Mouse (Mus musculus): Measurements from ENCODE around the gene Cldn10. TPM values are rescaled to one million over a fixed set of nuclear protein-coding genes. Genes with fewer than 3 reads are reported as not detected.
"Not testable (repeated sequence)": the region's sequence is repeated elsewhere in the genome, so short reads cannot be mapped to it uniquely, and the experiment has no call there.

Gene Cldn10
- polyA plus RNA-seq (2015; fragmentation: Nextera tagmentation; extraction: Ambion mirVana): 9.3 and 11.5 TPM in 2 replicates

DNA sequence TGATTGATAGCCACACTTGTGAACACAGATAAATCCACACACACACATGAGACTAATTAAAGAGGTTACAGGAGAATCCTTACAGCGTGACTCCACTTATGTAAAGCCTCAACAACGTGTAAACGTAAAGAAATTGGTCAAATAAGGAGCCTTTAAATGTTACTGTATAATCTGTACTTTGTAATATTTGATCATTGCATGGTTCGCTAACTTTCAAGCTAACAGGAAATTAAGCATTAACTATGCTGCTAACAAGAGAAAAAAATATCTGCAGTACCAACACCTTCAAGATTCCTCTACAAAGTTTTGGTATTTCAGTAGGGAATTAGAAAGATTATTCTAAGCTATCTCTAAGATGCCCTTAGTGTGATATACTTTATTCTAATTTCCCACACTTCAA, at the start of gene Cldn10:
Cldn10 (plus strand) TSS at position 288 of the 400 bp plus-strand sequence.
- 61% methylated on average over 4 of the region's 4 CpGs for WGBS
- ATAC-seq (ENCODE audit: insufficient number of reproducible peaks, low FRiP score, low TSS enrichment, low read depth): no peak

DNA sequence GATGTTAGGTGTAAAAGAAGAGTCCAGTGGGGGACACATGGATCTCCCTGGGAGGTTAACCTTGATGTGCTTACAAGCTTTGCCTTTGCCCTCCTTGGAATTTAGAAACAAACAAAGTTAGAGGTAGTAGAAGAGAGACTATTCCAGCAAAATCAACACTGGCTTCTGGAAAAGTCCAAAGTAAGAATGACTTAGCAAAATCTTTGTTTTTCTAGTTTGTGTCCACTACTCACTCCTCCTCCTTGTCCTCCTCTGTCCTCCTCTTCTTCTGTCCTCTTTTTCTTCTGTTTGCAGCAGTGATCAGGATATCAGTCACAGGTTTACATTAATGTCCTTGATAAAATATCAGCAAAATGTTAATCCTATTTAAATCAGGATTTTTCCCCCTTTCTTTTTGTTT, 45.9 kb upstream of the Cldn10 start:
- Histone ChIP-seq H3K4me2 (replicated peaks) (no peak overlapping the region), H3K27me3 (no peaks in the 10 kb centered on the region), H3K27ac (replicated peaks) (no peak overlapping the region), H3K9ac (no peak overlapping the region), H3K4me3 (replicated peaks) (no peak overlapping the region), H3K36me3 (no peaks in the 10 kb centered on the region), H3K9me3 (replicated peaks) (no peaks in the 10 kb centered on the region), H3K4me1 (no peaks in the 10 kb centered on the region)
- ATAC-seq (ENCODE audit: insufficient number of reproducible peaks, low FRiP score, low TSS enrichment, low read depth): no peak

More for the DNA sequence above, at the start of gene Cldn10:
- peaks cover 3% of the 10 kb centered on the region; the same call in 1 of the 2 replicates for H3K4me1 ChIP-seq
- no peaks in the 10 kb centered on the region for H3K27me3 ChIP-seq
- no peak within 1 kb of the TSS for H3K4me2 ChIP-seq (replicated peaks)
- H3K9ac ChIP-seq: no peak within 1 kb of the TSS
- H3K4me3 ChIP-seq (replicated peaks): no peak within 1 kb of the TSS
- no peak within 1 kb of the TSS for H3K27ac ChIP-seq (replicated peaks)
- H3K36me3 ChIP-seq: no peaks in the 10 kb centered on the region
- no peaks in the 10 kb centered on the region for H3K9me3 ChIP-seq (replicated peaks)

DNA sequence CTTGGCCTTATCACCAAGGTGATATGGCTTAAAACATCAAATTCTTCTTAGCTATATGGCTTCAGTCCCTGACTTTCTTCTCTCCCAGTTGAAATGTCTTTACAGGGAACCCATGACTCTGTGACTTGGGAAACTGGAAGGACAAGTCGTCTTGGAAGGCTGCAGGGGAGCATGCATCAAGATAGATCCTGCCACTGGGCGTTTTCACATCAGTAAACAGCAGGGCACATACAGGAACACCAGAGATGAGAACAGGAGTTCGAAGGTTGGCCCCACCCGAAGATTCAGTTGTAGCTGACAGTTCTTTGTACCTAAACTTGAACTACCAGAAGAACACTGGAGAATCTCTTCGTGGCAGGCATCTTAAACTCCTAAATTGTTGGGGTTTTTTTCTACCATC, 44.8 kb upstream of the Cldn10 start:
- Histone ChIP-seq H3K27ac (replicated peaks) (no peak overlapping the region), H3K27me3 (no peaks in the 10 kb centered on the region), H3K4me3 (replicated peaks) (no peak overlapping the region), H3K9ac (no peak overlapping the region), H3K36me3 (no peaks in the 10 kb centered on the region), H3K4me1 (no peaks in the 10 kb centered on the region), H3K4me2 (replicated peaks) (no peak overlapping the region), H3K9me3 (replicated peaks) (no peaks in the 10 kb centered on the region)
- ATAC-seq (ENCODE audit: insufficient number of reproducible peaks, low FRiP score, low TSS enrichment, low read depth): no peak
- 60% methylated on average over 5 of the region's 5 CpGs for WGBS

DNA sequence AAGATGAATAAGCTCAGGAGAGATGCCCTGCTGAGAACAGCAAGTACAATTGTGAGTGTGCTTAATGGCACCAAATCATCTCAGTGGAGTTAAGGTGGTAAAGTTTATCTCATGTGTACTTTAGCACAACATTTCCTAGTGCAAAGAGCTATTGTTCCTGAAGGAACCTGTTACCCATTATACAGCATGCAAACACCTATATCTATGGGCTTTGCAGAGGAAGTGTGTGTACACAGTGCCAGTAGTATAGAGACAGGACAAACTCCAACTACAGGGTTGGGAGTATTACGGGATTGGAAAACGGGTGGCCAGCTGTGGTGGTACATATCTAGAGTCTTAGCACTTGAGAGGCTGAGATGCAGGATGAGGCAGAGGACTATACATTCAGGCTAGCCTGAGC, 38.6 kb upstream of the Cldn10 start:
- 94% methylated on average over 2 of the region's 2 CpGs for WGBS
- Histone ChIP-seq H3K27me3 (no peaks in the 10 kb centered on the region), H3K4me1 (no peaks in the 10 kb centered on the region), H3K4me2 (replicated peaks) (no peak overlapping the region), H3K9me3 (replicated peaks) (no peaks in the 10 kb centered on the region), H3K4me3 (replicated peaks) (no peak overlapping the region), H3K9ac (no peak overlapping the region), H3K36me3 (no peaks in the 10 kb centered on the region), H3K27ac (replicated peaks) (no peak overlapping the region)
- ATAC-seq (ENCODE audit: insufficient number of reproducible peaks, low FRiP score, low TSS enrichment, low read depth): no peak

DNA sequence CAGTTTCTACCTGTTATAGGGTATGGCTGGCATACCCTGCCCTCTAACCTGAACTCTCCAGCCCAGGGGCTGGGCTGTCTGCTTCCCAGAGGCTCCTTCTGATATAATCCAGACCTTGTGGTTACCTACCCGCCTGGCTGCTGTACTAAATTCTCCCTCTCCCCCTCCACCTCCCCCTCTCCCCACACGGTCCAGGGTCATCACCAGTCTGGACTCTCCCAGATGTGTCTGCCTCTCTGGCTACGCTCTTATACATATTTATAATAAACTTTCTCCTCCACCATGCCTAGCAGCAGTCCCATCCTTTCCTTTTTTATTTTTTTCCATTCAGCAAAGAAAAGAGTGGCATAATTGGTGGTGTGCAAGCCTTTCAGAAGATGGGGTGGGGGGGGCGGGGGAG, 38.0 kb upstream of the Cldn10 start:
- Histone ChIP-seq H3K4me3 (replicated peaks) (no peak overlapping the region), H3K27me3 (no peaks in the 10 kb centered on the region), H3K27ac (replicated peaks) (no peak overlapping the region), H3K4me1 (no peaks in the 10 kb centered on the region), H3K4me2 (replicated peaks) (no peak overlapping the region), H3K9me3 (replicated peaks) (no peaks in the 10 kb centered on the region), H3K9ac (no peak overlapping the region), H3K36me3 (no peaks in the 10 kb centered on the region)
- no peak for ATAC-seq (ENCODE audit: insufficient number of reproducible peaks, low FRiP score, low TSS enrichment, low read depth)
- 51% methylated on average over 4 of the region's 4 CpGs for WGBS

DNA sequence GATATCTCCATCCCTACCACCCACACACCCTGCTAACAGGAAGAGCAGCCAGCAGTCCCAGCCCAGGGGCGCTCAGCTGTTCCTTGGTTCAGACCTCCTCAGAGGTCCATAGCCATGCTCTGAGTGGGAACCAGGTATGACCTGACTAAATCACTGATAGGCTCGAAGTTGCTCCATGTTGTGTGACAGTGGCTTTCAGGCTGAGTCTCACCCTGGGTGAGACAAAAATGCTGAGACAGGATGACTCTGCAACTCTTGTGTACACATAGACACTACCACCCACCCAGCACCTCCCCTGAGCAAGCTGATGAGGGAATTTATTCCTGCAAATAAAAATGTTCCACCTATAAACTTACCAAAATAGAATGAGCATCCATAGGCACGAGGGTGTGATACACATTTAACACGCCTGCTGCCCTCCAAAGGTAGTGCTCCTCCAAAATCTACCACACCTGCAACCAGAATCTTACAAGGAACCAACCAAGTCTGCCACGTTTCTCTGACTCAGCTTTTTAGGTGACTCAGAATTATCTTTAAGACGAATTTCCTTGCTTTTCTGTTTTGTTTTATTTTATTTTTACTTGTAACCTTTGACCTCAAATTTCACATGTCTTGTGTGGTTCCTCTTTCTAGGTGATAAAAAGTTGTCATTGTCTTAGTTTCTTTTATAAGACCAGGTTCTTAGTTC, 37.1 kb upstream of the Cldn10 start:
- Histone ChIP-seq H3K9ac (no peak overlapping the region), H3K4me1 (no peaks in the 10 kb centered on the region), H3K36me3 (no peaks in the 10 kb centered on the region), H3K4me3 (replicated peaks) (no peak overlapping the region), H3K9me3 (replicated peaks) (no peaks in the 10 kb centered on the region), H3K27me3 (no peaks in the 10 kb centered on the region), H3K4me2 (replicated peaks) (no peak overlapping the region), H3K27ac (replicated peaks) (no peak overlapping the region)
- ATAC-seq (ENCODE audit: insufficient number of reproducible peaks, low FRiP score, low TSS enrichment, low read depth): no peak
- WGBS: 82% methylated on average over 6 of the region's 6 CpGs

DNA sequence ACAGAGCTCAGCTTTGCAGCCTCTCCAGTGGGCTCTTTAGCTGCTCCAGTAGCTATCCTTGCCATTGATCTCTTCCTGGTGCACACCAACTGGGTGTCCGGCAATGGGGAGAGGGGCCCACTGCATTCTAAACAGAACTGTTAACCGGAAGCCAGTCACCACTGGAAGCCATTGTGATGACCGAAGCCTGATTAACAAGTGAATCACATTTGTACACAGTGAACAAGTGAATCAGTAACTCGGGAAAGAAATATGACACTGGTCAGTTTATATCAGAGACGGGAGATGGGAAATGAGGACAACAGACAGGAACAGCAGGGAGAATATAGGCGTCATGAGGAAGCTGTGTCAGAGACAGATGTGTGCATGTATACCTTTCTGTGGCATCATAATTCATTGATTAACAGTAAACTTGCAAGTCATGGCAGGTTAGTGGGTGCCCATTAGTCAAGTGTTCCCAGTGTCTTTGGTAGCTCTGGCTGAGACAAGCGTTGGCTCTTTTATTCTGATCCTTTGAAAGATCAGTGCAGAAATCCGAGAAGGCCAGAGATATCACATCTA, 36.4 kb upstream of the Cldn10 start:
- no peak for ATAC-seq (ENCODE audit: insufficient number of reproducible peaks, low FRiP score, low TSS enrichment, low read depth)
- Histone ChIP-seq H3K36me3 (no peaks in the 10 kb centered on the region), H3K9ac (no peak overlapping the region), H3K4me2 (replicated peaks) (no peak overlapping the region), H3K9me3 (replicated peaks) (no peaks in the 10 kb centered on the region), H3K27me3 (no peaks in the 10 kb centered on the region), H3K4me1 (no peaks in the 10 kb centered on the region), H3K27ac (replicated peaks) (no peak overlapping the region), H3K4me3 (replicated peaks) (no peak overlapping the region)
- 78% methylated on average over 8 of the region's 8 CpGs for whole genome bisulfite sequencing

DNA sequence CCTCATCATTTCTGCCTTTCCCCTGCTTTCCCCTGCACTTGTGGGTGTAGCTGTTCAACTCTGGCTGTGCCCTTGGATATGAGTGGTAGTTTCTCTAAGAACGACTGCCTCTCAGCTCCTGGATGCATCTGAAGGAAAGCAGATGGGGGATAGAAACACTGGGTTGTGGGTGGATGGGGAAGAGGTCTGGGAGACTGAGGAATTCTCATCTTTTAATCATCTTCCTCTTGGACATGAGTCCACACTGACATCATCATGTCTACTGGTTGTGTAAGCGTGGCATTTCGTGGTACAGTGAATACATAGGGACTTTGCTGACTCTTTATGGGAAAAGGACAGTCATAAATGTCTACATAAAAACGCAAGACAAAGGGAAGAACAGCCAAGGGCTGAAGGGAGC, 31.7 kb upstream of the Cldn10 start:
- H3K36me3 ChIP-seq: no peaks in the 10 kb centered on the region
- no peak overlapping the region for H3K4me2 ChIP-seq (replicated peaks)
- no peak for ATAC-seq (ENCODE audit: insufficient number of reproducible peaks, low FRiP score, low TSS enrichment, low read depth)
- no peak overlapping the region for H3K27ac ChIP-seq (replicated peaks)
- H3K9me3 ChIP-seq (replicated peaks): no peaks in the 10 kb centered on the region
- no peaks in the 10 kb centered on the region for H3K4me1 ChIP-seq
- WGBS: 84% methylated on average over 4 of the region's 4 CpGs
- no peak overlapping the region for H3K9ac ChIP-seq
- no peak overlapping the region for H3K4me3 ChIP-seq (replicated peaks)
- no peaks in the 10 kb centered on the region for H3K27me3 ChIP-seq

DNA sequence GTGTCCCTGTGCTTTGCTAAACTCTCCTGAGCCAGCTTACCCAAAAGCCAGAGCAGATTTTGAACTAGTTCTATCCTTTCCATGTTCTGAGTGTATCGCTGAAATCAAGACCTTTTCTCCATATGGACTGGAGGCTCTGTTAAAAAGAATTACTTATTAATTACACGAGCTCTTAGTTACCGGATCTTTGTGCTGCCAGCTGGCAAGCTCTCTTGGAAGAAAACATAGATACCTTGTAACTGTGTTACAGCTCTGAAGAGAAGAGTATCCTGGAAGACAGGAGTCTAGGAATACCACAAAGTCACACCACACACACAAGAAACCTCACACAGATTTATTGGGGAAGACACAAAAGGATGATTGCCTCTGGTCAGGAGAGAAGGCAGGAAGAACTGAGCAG, 31.1 kb upstream of the Cldn10 start:
- H3K27me3 ChIP-seq: no peaks in the 10 kb centered on the region
- no peak overlapping the region for H3K4me2 ChIP-seq (replicated peaks)
- no peak overlapping the region for H3K4me3 ChIP-seq (replicated peaks)
- no peak for ATAC-seq (ENCODE audit: insufficient number of reproducible peaks, low FRiP score, low TSS enrichment, low read depth)
- no peak overlapping the region for H3K9ac ChIP-seq
- H3K36me3 ChIP-seq: no peaks in the 10 kb centered on the region
- H3K9me3 ChIP-seq (replicated peaks): no peaks in the 10 kb centered on the region
- WGBS: 70% methylated on average over 3 of the region's 3 CpGs
- no peak overlapping the region for H3K27ac ChIP-seq (replicated peaks)
- H3K4me1 ChIP-seq: no peaks in the 10 kb centered on the region

DNA sequence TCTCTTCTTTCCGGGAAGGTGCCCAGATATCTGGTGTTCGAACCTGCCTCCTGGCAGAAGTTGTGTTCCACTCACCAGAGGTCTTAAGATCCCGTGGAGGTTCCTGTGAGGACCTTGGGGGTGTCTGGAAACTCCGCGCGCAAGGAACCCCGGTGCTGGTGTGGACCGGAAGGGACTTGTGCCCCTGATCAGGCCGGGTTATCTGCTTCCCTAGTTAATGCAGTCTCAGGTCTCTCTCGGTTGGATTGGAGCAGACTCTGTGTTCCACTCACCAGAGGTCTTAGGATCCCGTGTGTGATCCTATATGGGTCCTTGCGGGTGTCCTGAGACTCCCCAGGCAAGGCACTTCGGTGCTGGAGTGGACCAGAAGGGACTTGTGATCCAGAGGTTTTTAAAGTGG, 24.3 kb upstream of the Cldn10 start:
- not testable (repeated sequence) for ATAC-seq (ENCODE audit: insufficient number of reproducible peaks, low FRiP score, low TSS enrichment, low read depth); H3K4me3 ChIP-seq (replicated peaks); H3K9me3 ChIP-seq (replicated peaks); H3K36me3 ChIP-seq; H3K9ac ChIP-seq; H3K27me3 ChIP-seq; H3K27ac ChIP-seq (replicated peaks); H3K4me1 ChIP-seq; H3K4me2 ChIP-seq (replicated peaks)
- 95% methylated on average over 13 of the region's 13 CpGs for WGBS

DNA sequence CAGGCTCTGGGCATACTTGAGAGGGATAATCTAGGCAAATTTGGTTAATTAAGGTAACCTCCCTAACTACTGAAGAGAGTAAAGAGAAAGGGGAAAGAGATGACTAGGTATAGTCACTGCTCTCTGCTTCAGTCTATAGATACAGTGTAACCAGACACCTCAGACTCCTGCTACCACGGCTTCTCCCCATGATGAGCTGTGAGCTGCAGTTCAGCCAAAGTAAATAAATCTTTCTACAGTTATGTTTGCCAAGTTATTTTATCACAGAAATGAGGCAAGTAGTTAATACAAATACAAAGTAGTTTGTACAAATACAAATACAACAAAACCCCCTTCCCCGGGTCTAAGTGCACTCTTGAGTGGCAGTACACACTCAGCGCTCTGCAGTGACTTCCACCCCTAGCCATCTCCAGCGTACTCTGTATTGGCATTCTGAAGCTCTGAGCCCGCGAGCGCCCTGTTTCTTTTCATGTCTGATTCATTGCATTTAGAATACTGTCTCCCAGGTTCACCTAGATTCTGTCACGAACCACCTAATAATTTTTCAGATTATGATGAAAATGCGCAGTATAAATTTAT, 23.7 kb upstream of the Cldn10 start:
- Histone ChIP-seq H3K36me3 (no peaks in the 10 kb centered on the region), H3K4me2 (replicated peaks) (no peak overlapping the region), H3K27me3 (peaks cover 8% of the 10 kb centered on the region; the same call in 1 of the 2 replicates), H3K9me3 (replicated peaks) (no peaks in the 10 kb centered on the region), H3K9ac (no peak overlapping the region), H3K4me3 (replicated peaks) (no peak overlapping the region), H3K4me1 (no peaks in the 10 kb centered on the region), H3K27ac (replicated peaks) (no peak overlapping the region)
- no peak for ATAC-seq (ENCODE audit: insufficient number of reproducible peaks, low FRiP score, low TSS enrichment, low read depth)
- WGBS: 78% methylated on average over 9 of the region's 9 CpGs

DNA sequence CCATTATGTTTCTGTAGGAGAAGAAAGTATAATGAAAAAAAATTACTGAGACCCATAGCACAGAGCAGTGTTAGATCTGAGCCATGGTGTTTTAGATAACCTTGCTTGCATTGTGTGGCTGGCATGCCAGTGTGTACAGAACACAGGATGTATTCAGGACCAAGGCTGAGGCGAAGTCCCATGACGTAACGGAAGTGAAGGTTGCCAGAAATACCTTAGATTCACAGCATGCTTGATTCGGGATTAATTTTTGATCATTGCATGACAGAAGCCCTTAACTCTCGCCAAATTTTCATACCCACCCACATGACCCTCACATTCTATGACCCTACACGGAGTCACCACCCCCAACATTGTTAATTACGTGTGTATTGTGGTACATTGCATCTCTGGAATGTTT, 22.4 kb upstream of the Cldn10 start:
- no peaks in the 10 kb centered on the region for H3K36me3 ChIP-seq
- no peak overlapping the region for H3K4me3 ChIP-seq (replicated peaks)
- no peaks in the 10 kb centered on the region for H3K9me3 ChIP-seq (replicated peaks)
- H3K9ac ChIP-seq: no peak overlapping the region
- 60% methylated on average over 7 of the region's 7 CpGs for WGBS
- no peaks in the 10 kb centered on the region for H3K4me1 ChIP-seq
- no peak for ATAC-seq (ENCODE audit: insufficient number of reproducible peaks, low FRiP score, low TSS enrichment, low read depth)
- no peak overlapping the region for H3K27ac ChIP-seq (replicated peaks)
- peaks cover 15% of the 10 kb centered on the region; the same call in 1 of the 2 replicates for H3K27me3 ChIP-seq
- no peak overlapping the region for H3K4me2 ChIP-seq (replicated peaks)
